Mouse (Mus musculus) neural tube, embryonic 14.5 days (tissue): ENCODE results near the gene D10Jhu81e. TPM values are rescaled to one million over a fixed set of nuclear protein-coding genes. Genes with fewer than 3 reads are reported as not detected.

Experiments used
- ATAC-seq: fragments of 200-750 bp; cut with Nextera tagmentation; 2 replicates; pipeline ENCODE4 v1.8.0; 2017; ENCODE audit warnings: low read depth, mild to moderate bottlenecking, moderate TSS enrichment, moderate library complexity
- H3K27ac ChIP-seq: fragments of 300-500 bp; sonication (generic); 2 replicates; pipeline ENCODE4 v1.5.1; 2014; ENCODE audit warnings: low read depth, mild to moderate bottlenecking, control low read depth, low read length, moderate library complexity, mixed read lengths
- H3K27me3 ChIP-seq: fragments of 300-500 bp; sonication (generic); 2 replicates; pipeline ENCODE4 v1.6.1; 2014; ENCODE audit warnings: low read length; ENCODE audit not compliant: control insufficient read depth, insufficient read depth
- H3K36me3 ChIP-seq: fragments of 300-500 bp; sonication (generic); 2 replicates; pipeline ENCODE4 v1.6.1; 2014; ENCODE audit warnings: low read length, mixed read lengths; ENCODE audit not compliant: control insufficient read depth, insufficient read depth
- H3K4me1 ChIP-seq: fragments of 300-500 bp; sonication (generic); 2 replicates; pipeline ENCODE4 v1.6.1; 2014; ENCODE audit warnings: low read length; ENCODE audit not compliant: control insufficient read depth, insufficient read depth
- H3K4me2 ChIP-seq: fragments of 300-500 bp; sonication (generic); 2 replicates; pipeline ENCODE4 v1.6.1; 2014; ENCODE audit warnings: mild to moderate bottlenecking, low read depth, low read length, control low read depth
- H3K4me3 ChIP-seq: fragments of 300-500 bp; sonication (generic); 2 replicates; pipeline ENCODE4 v1.5.1; 2014; ENCODE audit warnings: low read depth, low read length, control low read depth, mixed read lengths
- H3K9ac ChIP-seq: fragments of 300-500 bp; sonication (generic); replicated peaks from 2 replicates; pipeline ENCODE4 v1.6.1; 2014; ENCODE audit warnings: low read depth, mild to moderate bottlenecking, control low read depth, low read length, mixed read lengths
- H3K9me3 ChIP-seq: fragments of 300-500 bp; sonication (generic); 2 replicates; pipeline ENCODE4 v1.6.1; 2016; ENCODE audit warnings: low read length; ENCODE audit not compliant: control insufficient read depth
- WGBS: fragments of 180-500 bp; shearing (Covaris S2); extraction: QIAGEN DNeasy Blood & Tissue Kit; methylation state at CpG from one replicate; pipeline ENCODE4 v1.1.7; 2014; 5-methylcytosine and 5-hydroxymethylcytosine counted together
- polyA plus RNA-seq: library from polyadenylated mRNA; unstranded; fragments of >200 nt; fragmentation: Nextera tagmentation; extraction: Ambion mirVana; gene quantifications from 2 replicates; pipeline ENCODE4 v1.2.1, GENCODE M21; 2014

The D10Jhu81e gene
- polyA plus RNA-seq, 1 experiment from 2014 or later, result 16.0 TPM

DNA sequence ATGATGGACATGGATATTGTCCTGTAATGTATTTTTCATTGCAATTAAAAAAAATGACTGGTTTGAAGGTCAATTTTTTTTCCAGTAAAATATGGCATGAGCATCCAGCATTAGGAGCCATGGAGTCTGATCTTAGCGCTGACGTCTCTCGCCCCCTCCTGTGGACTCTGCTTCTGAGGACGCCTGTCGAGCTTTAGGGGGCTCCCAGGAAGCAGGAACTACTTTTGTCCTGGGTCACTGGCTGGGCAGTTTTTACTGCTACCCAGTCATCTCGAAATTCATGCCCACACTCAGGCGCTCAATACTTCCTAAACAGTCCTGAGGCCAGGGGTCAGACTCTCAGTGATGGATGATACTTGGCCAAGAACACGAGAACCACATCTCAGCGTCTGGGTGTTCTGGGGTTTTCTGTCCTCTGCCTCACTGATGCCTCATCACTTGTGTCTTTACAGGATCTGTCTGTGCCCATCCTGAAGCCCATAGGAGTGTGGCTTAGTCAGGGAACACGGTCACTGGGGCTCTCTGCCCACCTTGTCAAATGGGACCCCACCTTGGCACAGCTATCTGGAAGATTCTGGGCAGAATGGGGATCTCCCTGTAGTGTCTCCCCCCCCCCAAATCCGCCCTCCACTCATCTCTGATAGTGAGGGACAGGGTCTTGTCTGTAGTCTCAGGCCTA is 29.9 kb downstream of the D10Jhu81e start:
- H3K27me3 ChIP-seq, result no peaks in the 10 kb centered on the region; the same call in 1 of the 2 replicates
- WGBS, result 71% methylated on average over 11 of the region's 11 CpGs
- no peak for ATAC-seq
- no peak overlapping the region for H3K27ac ChIP-seq
- H3K36me3 ChIP-seq, result no peaks in the 10 kb centered on the region
- no peak overlapping the region for H3K4me3 ChIP-seq
- no peak overlapping the region for H3K9ac ChIP-seq
- H3K4me1 ChIP-seq, result peaks cover 3% of the 10 kb centered on the region
- H3K4me2 ChIP-seq, result no peak overlapping the region
- H3K9me3 ChIP-seq, result no peaks in the 10 kb centered on the region

DNA sequence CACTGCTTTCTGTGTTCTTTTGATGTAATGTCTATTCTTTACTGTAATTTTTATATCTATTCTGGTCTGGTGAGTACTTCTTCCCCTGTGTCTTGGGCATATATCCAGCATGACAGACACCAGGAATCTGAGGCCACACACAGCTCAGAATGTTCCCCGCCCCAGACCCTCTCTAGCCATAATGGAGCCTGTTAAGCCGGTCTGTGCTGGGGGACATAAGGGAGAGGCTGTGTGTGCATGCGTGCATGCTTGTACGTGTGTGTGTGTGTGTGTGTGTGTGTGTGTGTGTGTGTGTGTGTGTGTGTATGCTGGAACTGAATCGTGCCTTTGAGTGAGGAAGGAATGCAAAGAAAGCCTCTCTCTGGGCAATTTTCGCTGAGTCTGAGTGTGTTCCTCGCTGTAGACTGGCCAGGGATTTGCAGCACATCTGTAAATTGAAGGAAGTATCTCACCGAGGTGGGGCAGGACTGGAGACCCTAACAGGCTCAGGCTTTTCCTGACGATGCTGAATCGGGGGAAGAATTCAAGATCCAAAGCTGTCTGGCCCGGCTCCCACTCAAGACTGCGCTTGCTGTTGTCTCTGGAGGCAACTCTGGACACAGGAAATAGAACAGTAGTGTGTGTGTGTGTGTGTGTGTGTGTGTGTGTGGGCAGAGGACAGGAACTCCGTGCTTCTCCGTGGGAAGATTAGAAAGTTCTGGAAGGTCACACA is 30.6 kb downstream of the D10Jhu81e start:
- no peaks in the 10 kb centered on the region for H3K9me3 ChIP-seq
- H3K4me3 ChIP-seq, result no peak overlapping the region
- H3K4me2 ChIP-seq, result no peak overlapping the region
- H3K27me3 ChIP-seq, result no peaks in the 10 kb centered on the region; the same call in 1 of the 2 replicates
- no peak overlapping the region for H3K9ac ChIP-seq
- no peak for ATAC-seq
- peaks cover 3% of the 10 kb centered on the region for H3K4me1 ChIP-seq
- no peaks in the 10 kb centered on the region for H3K36me3 ChIP-seq
- WGBS, result 66% methylated on average over 14 of the region's 14 CpGs
- H3K27ac ChIP-seq, result no peak overlapping the region

DNA sequence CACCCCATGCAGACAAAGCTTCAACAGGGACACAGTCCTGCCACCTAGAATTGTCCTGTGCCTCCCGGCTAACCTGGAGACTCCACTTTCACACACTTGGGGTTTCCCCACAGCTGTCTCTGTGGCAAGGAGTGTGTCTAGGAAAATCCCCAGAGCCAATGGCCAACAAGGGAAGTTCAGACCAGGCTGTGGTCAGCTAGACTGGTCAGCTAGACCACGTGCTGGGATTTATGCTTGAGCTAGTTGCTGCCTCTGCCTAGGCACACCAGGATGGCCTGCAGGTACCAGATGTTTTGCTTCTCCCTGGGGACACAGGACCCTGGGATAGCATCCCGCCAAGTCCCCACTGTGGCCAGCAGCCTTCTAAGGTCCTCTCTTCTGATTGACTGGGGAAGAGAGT is 32.4 kb downstream of the D10Jhu81e start:
- Histone ChIP-seq H3K4me3 (no peak overlapping the region), H3K27ac (no peak overlapping the region), H3K4me2 (no peak overlapping the region), H3K27me3 (no peaks in the 10 kb centered on the region; the same call in 1 of the 2 replicates), H3K4me1 (peaks cover 3% of the 10 kb centered on the region), H3K9ac (no peak overlapping the region), H3K9me3 (no peaks in the 10 kb centered on the region), H3K36me3 (no peaks in the 10 kb centered on the region)
- WGBS, result 90% methylated on average over 3 of the region's 3 CpGs
- no peak for ATAC-seq

DNA sequence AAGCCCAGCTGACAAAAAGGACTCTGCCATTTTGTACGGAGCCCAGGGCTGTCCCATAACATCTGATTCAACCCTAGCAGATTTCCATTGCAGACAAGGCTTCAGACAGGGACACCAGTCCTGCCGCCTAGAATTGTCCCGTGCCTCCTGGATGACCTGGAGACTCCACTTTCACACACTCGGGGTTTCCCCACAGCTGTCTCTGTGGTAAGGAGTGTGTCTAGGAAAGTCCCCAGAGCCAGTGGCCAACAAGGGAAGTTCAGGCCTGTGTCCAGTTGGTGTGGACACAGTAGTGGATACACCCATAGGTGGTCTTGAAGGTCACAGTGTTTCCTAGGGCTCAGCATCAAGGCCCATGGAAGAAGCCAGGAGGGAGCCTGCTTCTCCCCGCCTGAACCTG is 33.6 kb downstream of the D10Jhu81e start:
- Histone ChIP-seq H3K4me1 (peaks cover 3% of the 10 kb centered on the region), H3K9me3 (no peaks in the 10 kb centered on the region), H3K4me3 (no peak overlapping the region), H3K27me3 (no peaks in the 10 kb centered on the region; the same call in 1 of the 2 replicates), H3K27ac (no peak overlapping the region), H3K36me3 (no peaks in the 10 kb centered on the region), H3K9ac (no peak overlapping the region), H3K4me2 (no peak overlapping the region)
- WGBS, result 83% methylated on average over 5 of the region's 5 CpGs
- ATAC-seq, result no peak

DNA sequence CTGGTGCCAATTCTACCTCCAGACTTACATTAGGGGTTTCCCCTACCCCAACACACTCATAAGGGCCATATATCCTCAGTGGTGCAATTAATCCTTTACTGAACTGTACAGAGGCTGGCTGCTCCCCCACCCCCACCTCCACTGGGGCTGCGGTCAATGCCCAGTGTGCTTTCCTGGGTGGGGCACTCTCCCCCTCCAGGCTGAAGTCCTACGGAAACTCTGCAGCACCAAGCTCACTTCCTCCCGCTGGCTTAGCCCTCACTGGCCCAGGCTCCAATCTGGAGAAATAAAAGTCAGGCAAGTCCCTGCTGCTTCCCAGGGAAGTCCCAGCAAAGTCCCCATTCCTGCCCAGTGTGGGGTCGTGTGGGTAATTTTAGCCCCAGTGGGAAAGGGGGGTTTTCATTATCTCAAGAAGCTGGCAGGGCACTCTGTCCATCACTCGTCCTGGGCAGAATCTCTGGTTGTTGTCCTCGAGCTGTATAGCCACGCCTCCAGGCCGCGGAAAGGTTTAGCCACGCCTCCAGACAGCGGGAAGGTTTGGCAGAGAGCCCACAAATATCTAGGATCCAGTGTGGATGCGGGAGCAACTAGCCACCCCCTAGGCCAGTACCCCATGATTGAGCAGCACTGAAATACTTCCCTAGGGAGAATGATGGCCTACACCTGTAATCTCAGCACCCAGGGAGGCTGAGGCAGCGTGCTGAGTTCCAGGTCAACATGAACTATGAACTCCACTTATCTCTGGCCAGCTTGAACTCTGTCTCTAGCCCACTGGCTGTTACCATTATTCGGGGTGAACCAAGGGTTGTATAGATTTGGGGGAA is 34.4 kb downstream of the D10Jhu81e start:
- Histone ChIP-seq H3K9me3 (no peaks in the 10 kb centered on the region), H3K4me3 (no peak overlapping the region), H3K9ac (no peak overlapping the region), H3K4me2 (no peak overlapping the region; the same call in 1 of the 2 replicates), H3K27me3 (no peaks in the 10 kb centered on the region; the same call in 1 of the 2 replicates), H3K36me3 (no peaks in the 10 kb centered on the region), H3K4me1 (peaks cover 3% of the 10 kb centered on the region), H3K27ac (no peak overlapping the region)
- WGBS, result 13% methylated on average over 14 of the region's 14 CpGs
- ATAC-seq, result no peak

DNA sequence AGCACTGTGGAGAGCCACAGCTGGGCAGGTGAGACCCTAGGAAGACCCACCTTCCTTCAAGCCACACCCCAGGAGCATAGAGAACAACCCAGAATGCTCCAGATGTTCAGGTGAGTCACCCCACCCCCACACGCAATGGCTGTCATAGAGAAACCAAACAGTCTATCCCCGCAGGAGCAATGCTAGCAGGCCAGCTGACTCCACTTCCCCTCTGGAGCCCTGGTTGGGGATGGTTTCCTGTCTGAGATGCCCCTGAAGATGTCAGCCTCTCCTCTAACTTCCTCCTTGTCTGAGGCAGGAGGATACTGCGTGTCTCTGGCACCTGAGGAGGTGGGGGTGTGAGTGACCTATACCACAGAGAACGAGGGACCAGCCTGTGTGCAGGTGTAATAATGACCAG is 35.2 kb downstream of the D10Jhu81e start:
- peaks cover 3% of the 10 kb centered on the region for H3K4me1 ChIP-seq
- H3K27me3 ChIP-seq, result no peaks in the 10 kb centered on the region; the same call in 1 of the 2 replicates
- no peaks in the 10 kb centered on the region for H3K9me3 ChIP-seq
- no peak overlapping the region for H3K4me2 ChIP-seq
- no peak overlapping the region for H3K4me3 ChIP-seq
- H3K27ac ChIP-seq, result no peak overlapping the region
- WGBS, result 73% methylated on average over 4 of the region's 4 CpGs
- no peak for ATAC-seq
- no peaks in the 10 kb centered on the region for H3K36me3 ChIP-seq
- H3K9ac ChIP-seq, result no peak overlapping the region

DNA sequence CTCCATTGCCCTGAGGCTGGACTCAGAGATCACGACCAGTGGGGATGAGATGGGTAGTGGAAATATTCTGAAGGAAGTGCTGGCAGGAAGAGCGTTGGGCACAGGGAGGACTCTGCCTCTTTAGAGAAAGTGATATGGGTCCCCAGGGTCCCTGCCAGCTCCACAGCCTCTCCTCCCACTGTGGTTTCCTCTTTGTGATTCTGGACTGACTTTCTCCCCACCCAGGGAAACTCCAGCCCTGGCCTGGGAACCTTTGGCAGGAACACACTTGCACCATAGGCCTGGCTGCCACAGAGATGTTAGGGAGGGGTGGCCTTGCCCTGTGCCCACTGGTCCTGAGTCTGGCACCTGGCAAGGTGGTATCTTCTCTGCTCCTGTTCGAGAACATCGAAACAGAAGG is 39.6 kb downstream of the D10Jhu81e start:
- Histone ChIP-seq H3K9me3 (no peaks in the 10 kb centered on the region), H3K4me2 (no peak overlapping the region), H3K36me3 (no peaks in the 10 kb centered on the region), H3K27me3 (no peaks in the 10 kb centered on the region), H3K9ac (no peak overlapping the region), H3K4me3 (no peak overlapping the region), H3K27ac (no peak overlapping the region), H3K4me1 (peaks cover 2% of the 10 kb centered on the region)
- 74% methylated on average over 4 of the region's 4 CpGs for WGBS
- no peak for ATAC-seq

DNA sequence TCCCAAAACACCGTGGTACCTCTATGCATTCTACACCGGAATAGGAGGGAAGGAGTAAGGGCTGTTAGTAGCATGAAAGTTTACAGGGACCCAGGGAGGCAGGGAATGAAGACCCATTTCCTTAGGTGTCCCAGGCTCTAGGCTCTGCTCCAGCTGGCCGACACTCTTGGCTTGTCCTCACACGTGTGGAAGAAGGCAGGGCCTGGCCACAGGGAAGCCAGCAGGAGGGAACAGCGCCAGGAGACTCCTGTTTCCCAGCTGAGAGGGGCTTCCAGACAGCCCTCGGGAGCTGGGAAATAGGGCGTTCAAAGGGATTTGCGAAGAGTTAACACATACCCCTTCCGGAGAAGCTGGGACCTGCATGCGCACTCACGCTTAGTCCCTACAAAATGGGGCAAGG is 40.2 kb downstream of the D10Jhu81e start:
- H3K36me3 ChIP-seq, result no peaks in the 10 kb centered on the region
- H3K27me3 ChIP-seq, result no peaks in the 10 kb centered on the region
- H3K4me3 ChIP-seq, result no peak overlapping the region
- no peak for ATAC-seq
- WGBS, result 64% methylated on average over 11 of the region's 11 CpGs
- no peaks in the 10 kb centered on the region for H3K9me3 ChIP-seq
- H3K27ac ChIP-seq, result no peak overlapping the region
- no peak overlapping the region for H3K4me2 ChIP-seq
- no peaks in the 10 kb centered on the region for H3K4me1 ChIP-seq
- H3K9ac ChIP-seq, result no peak overlapping the region

DNA sequence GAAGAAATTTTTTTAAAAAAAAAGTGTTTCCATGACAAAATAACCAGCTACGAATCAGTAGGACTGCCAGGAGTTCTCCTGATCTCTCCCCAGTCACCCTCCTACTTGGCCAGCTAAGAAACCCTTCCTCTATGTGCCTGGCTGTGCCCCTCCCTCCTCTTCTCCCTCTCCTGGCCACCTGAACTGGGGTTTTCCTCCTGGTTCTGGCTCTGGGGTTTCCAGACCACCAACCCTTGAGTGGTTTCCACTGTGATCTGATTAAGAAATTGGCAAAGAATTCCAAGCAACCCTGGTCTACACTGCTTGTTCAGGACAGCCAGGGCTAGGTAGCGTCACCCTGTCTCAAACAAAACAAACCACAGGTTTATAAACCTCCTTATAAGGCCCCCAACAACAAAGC is 40.9 kb downstream of the D10Jhu81e start:
- no peaks in the 10 kb centered on the region for H3K9me3 ChIP-seq
- H3K36me3 ChIP-seq, result no peaks in the 10 kb centered on the region
- 90% methylated on average over 2 of the region's 2 CpGs for WGBS
- H3K27me3 ChIP-seq, result no peaks in the 10 kb centered on the region
- H3K4me2 ChIP-seq, result no peak overlapping the region
- H3K27ac ChIP-seq, result no peak overlapping the region
- ATAC-seq, result no peak
- H3K9ac ChIP-seq, result no peak overlapping the region
- H3K4me3 ChIP-seq, result no peak overlapping the region
- H3K4me1 ChIP-seq, result no peaks in the 10 kb centered on the region
